Mouse (Mus musculus) erythroblast, embryonic 14.5 days (primary cell): Measurements from ENCODE around the gene Hfe2. TPM values are rescaled to one million over a fixed set of nuclear protein-coding genes. Genes with fewer than 3 reads are reported as not detected.
"Not testable (repeated sequence)": the region's sequence is repeated elsewhere in the genome, so short reads cannot be mapped to it uniquely, and the experiment has no call there.

ENCODE experiments used
- H3K27me3 ChIP-seq: 2 replicates; pipeline ENCODE4 v1.6.1; 2012; ENCODE audit warnings: inconsistent platforms; ENCODE audit not compliant: control insufficient read depth
- H3K36me3 ChIP-seq: 2 replicates; pipeline ENCODE4 v1.6.1; 2012; ENCODE audit warnings: mild to moderate bottlenecking, inconsistent platforms; ENCODE audit not compliant: control insufficient read depth
- H3K4me1 ChIP-seq: 2 replicates; pipeline ENCODE4 v1.6.1; 2012; ENCODE audit warnings: inconsistent platforms; ENCODE audit not compliant: control insufficient read depth
- H3K4me3 ChIP-seq: replicated peaks from 2 replicates; pipeline ENCODE3; 2012; ENCODE audit warnings: moderate library complexity, mild to moderate bottlenecking, inconsistent platforms
- H3K9me3 ChIP-seq: 2 replicates; pipeline ENCODE4 v1.6.1; 2012; ENCODE audit warnings: low read length, inconsistent platforms, mixed read lengths; ENCODE audit not compliant: control insufficient read depth
- GATA1 ChIP-seq: IDR thresholded peaks from 2 replicates; pipeline ENCODE4 v1.6.1; 2012; ENCODE audit warnings: low read length, inconsistent platforms, mixed read lengths
- TAL1 ChIP-seq: IDR thresholded peaks from 3 replicates; pipeline ENCODE4 v1.6.1; 2012; ENCODE audit warnings: low read length, inconsistent platforms, mixed read lengths
- polyA plus RNA-seq: library from polyadenylated mRNA; stranded (reverse); fragments of >175 nt; gene quantifications from 2 replicates; pipeline ENCODE4 v1.2.3, GENCODE M21; 2012

The Hfe2 gene
- polyA plus RNA-seq, 1 experiment: not detected

- Histone ChIP-seq H3K4me3 (no peak overlapping the region), H3K27me3 (peaks cover 9% of the 10 kb centered on the region), H3K4me1 (peaks cover 16% of the 10 kb centered on the region), H3K36me3 (no peaks in the 10 kb centered on the region), H3K9me3 (no peaks in the 10 kb centered on the region)
- TF ChIP-seq GATA1: no peak
Observed at GRCm38 (mm10) chr3:96485361-96485760, 39.6 kb upstream of the Hfe2 start.

GRCm38 (mm10) chr3:96486064-96486827 is 38.7 kb upstream of the Hfe2 start:
- not testable (repeated sequence) for H3K9me3 ChIP-seq, H3K4me3 ChIP-seq, H3K27me3 ChIP-seq, H3K36me3 ChIP-seq
- H3K4me1 ChIP-seq: peaks cover 16% of the 10 kb centered on the region

GRCm38 (mm10) chr3:96486828-96487559 is 38.0 kb upstream of the Hfe2 start:
- not testable (repeated sequence) for H3K36me3 ChIP-seq, H3K9me3 ChIP-seq, H3K27me3 ChIP-seq
- Histone ChIP-seq H3K4me3 (peak overlapping the region; percentile 68), H3K4me1 (peaks cover 16% of the 10 kb centered on the region)

GRCm38 (mm10) chr3:96487596-96488289 is 37.2 kb upstream of the Hfe2 start:
- Histone ChIP-seq H3K27me3 (peaks cover 5% of the 10 kb centered on the region; the same call in 1 of the 2 replicates), H3K4me3 (peak overlapping the region; percentile 68), H3K4me1 (peaks cover 16% of the 10 kb centered on the region), H3K9me3 (no peaks in the 10 kb centered on the region), H3K36me3 (no peaks in the 10 kb centered on the region)
- TF ChIP-seq GATA1 (no peak), TAL1 (no peak)

GRCm38 (mm10) chr3:96488290-96488906 is 36.6 kb upstream of the Hfe2 start:
- Histone ChIP-seq H3K4me1 (peaks cover 16% of the 10 kb centered on the region), H3K4me3 (peak overlapping the region; percentile 68)
- not testable (repeated sequence) for H3K27me3 ChIP-seq, H3K36me3 ChIP-seq, H3K9me3 ChIP-seq

DNA sequence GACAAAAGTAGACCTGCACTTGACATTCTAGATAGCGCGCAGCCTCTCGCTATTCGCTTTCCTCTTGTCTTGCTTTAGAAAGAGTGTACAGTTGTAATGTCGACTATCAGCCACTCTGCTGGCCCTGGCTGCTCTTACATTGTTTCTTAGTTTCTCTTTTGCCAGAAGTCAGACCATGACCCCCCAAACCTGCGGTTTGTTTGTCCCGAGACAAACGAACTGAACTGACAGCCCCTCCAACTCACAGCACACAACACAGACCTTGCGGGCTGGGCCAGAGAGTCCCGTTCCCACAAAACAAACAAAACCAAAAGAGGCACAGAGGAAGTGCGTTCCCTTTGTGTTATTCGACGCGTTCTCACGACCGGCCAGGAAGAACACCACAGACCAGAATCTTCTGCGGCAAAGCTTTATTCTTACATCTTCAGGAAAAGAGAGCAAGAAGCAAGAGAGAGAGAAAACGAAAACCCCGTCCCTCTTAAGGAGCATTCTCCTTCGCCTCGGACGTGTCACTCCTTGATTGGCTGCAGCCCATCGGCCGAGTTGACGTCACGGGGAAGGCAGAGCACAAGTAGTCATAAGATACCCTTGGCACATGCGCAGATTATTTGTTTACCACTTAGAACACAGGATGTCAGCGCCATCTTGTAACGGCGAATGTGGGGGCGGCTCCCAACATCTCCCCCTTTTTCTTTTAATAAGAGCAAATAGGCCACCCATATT is 35.9 kb upstream of the Hfe2 start:
- Histone ChIP-seq H3K4me3 (peak overlapping the region; percentile 55), H3K4me1 (peaks cover 16% of the 10 kb centered on the region)
- H3K36me3 ChIP-seq, H3K9me3 ChIP-seq, H3K27me3 ChIP-seq: not testable (repeated sequence)

GRCm38 (mm10) chr3:96489636-96490035 is 35.3 kb upstream of the Hfe2 start:
- not testable (repeated sequence) for H3K27me3 ChIP-seq, H3K4me3 ChIP-seq, H3K36me3 ChIP-seq, H3K9me3 ChIP-seq
- peaks cover 16% of the 10 kb centered on the region for H3K4me1 ChIP-seq

GRCm38 (mm10) chr3:96494456-96494855 is 30.5 kb upstream of the Hfe2 start:
- H3K36me3 ChIP-seq, H3K9me3 ChIP-seq, H3K27me3 ChIP-seq, H3K4me3 ChIP-seq: not testable (repeated sequence)
- peaks cover 40% of the 10 kb centered on the region for H3K4me1 ChIP-seq

DNA sequence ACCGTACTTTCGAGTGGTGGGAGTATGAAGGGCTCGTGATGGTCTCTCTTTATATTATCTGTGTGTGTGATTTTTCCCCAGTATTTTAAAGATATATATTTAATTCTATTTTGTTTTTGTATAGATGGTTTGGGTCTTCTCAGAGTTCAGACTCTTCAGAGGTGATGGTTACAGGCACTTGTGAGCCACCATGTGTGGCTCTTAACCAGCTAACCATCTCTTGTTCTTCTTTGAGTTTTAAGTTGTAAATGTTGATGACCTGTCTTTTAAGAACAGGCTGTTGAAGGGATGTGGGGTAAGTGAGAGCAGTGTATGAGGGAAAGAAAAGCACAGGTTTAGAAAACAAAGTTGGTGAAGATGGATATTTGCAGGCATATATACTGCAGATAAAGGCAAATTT is 30.1 kb upstream of the Hfe2 start:
- Histone ChIP-seq H3K4me3 (no peak overlapping the region), H3K9me3 (no peaks in the 10 kb centered on the region), H3K4me1 (peaks cover 44% of the 10 kb centered on the region), H3K27me3 (no peaks in the 10 kb centered on the region), H3K36me3 (no peaks in the 10 kb centered on the region)
- TF ChIP-seq GATA1 (no peak), TAL1 (no peak)
